Mouse (Mus musculus) myocyte (in vitro differentiated cells): ENCODE results near the gene Itk.

Experiments
- CEBPB ChIP-seq: IDR thresholded peaks from 2 replicates; pipeline ENCODE4 v1.6.1; 2011; ENCODE audit warnings: mild to moderate bottlenecking, moderate library complexity; ENCODE audit not compliant: poor library complexity, insufficient read depth, severe bottlenecking
- E2F4 ChIP-seq: IDR thresholded peaks from one replicate; pipeline ENCODE4 v1.6.1; 2011; ENCODE audit warnings: mild to moderate bottlenecking, control low read depth, moderate library complexity; ENCODE audit not compliant: insufficient read depth
- MYOD1 ChIP-seq, 3 experiments: IDR thresholded peaks; one replicate each; pipeline ENCODE4 v1.6.1; 2011; ENCODE audit warnings: control low read depth in 2 of 3, low read depth in 2 of 3, mild to moderate bottlenecking in 2 of 3, moderate library complexity in 1 of 3; ENCODE audit not compliant: insufficient read length in 2 of 3, control insufficient read depth in 1 of 3
- POLR2A ChIP-seq: IDR thresholded peaks from one replicate; pipeline ENCODE4 v1.6.1; 2011; ENCODE audit warnings: low read depth, mild to moderate bottlenecking, control low read depth, moderate library complexity; ENCODE audit not compliant: insufficient read length
- POLR2AphosphoS2 ChIP-seq: IDR thresholded peaks from one replicate; pipeline ENCODE4 v1.6.1; 2011; ENCODE audit warnings: low read depth, control low read depth; ENCODE audit not compliant: insufficient read length
- TCF12 ChIP-seq: IDR thresholded peaks from one replicate; pipeline ENCODE4 v1.6.1; 2011; ENCODE audit warnings: mild to moderate bottlenecking, control low read depth; ENCODE audit not compliant: poor library complexity, insufficient read depth, severe bottlenecking
- TCF3 ChIP-seq: IDR thresholded peaks from one replicate; pipeline ENCODE4 v1.6.1; 2011; ENCODE audit warnings: low read depth, control low read depth; ENCODE audit not compliant: insufficient read length
- USF1 ChIP-seq: IDR thresholded peaks from one replicate; pipeline ENCODE4 v1.6.1; 2011; ENCODE audit warnings: low read depth, mild to moderate bottlenecking, control low read depth, moderate library complexity

GRCm38 (mm10) chr11:46326271-46327015, 62.9 kb downstream of the Itk start:
- no peak for TF ChIP-seq E2F4
- no peak for TF ChIP-seq CEBPB
- no peak for TF ChIP-seq POLR2AphosphoS2
- no peak for TF ChIP-seq POLR2A
- TF ChIP-seq TCF3: no peak
- no peak for TF ChIP-seq USF1
- TF ChIP-seq MYOD1 (IDR thresholded peaks at IDR 0.05; ENCODE audit: control insufficient read depth in 1 of 3, insufficient read length in 2 of 3, low read depth in 2 of 3): no peak
- TF ChIP-seq TCF12: no peak
